Mouse (Mus musculus): ENCODE measurements around the gene Rcn3.
A peak's percentile ranks its signal among the peaks of the same experiment; 100 is the strongest.

- peak; percentile 78 for TF ChIP-seq CTCF (IDR thresholded peaks at IDR 0.05; ENCODE audit: control insufficient read depth, insufficient read depth, insufficient read length)
- peak; percentile 92 for TF ChIP-seq MAX (IDR thresholded peaks at IDR 0.05)
- no peak for TF ChIP-seq MYOD1 (IDR thresholded peaks at IDR 0.05; ENCODE audit: control insufficient read depth, insufficient read length, low read depth)
- TF ChIP-seq MYOG (IDR thresholded peaks at IDR 0.05; ENCODE audit: control insufficient read depth, extremely low read depth, insufficient read length): no peak
Measured at GRCm38 (mm10) chr7:45068000-45068318, 24.1 kb downstream of the Rcn3 start.
